Mouse (Mus musculus): ENCODE results near the gene Msi2.

DNA sequence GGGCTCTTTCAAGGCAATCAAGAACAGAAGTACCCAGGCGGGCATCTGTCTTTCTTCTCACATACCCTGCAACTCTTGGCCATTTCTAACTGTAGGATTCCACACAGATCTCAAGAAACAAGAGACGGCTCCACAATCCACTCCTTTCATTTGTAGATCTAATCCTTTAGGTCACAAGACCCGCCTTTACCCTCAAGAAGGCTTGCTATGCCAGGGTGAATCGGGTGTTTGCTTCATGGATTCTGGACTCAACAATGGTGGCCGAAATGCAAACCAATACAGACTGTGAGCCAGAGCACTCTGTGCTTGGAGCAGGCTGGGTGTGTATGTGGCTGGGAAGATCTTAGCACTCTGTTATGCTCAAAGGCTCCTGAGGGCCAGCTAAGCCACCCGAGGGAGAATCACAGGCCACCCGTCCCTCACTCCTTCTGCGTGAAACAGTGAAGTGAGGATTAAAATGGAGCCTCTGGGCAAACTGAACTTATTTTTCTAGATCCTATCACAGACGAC, 237.2 kb downstream of the Msi2 start:
- TF ChIP-seq GATA1 (IDR thresholded peaks at IDR 0.05; ENCODE audit: borderline replicate concordance, low read length) (no peak), FLI1 (IDR thresholded peaks at IDR 0.05; ENCODE audit: low read length) (no peak)
